Mouse (Mus musculus) embryonic facial prominence, embryonic 14.5 days (tissue): ENCODE results near the gene Klk1b1. TPM values are rescaled to one million over a fixed set of nuclear protein-coding genes. Genes with fewer than 3 reads are reported as not detected.
"Not testable (repeated sequence)": the region's sequence is repeated elsewhere in the genome, so short reads cannot be mapped to it uniquely, and the experiment has no call there.

Experiments used
- ATAC-seq: fragments of 200-750 bp; cut with Nextera tagmentation; 2 replicates; pipeline ENCODE4 v1.8.0; 2017; ENCODE audit warnings: low read depth, moderate number of reproducible peaks, moderate TSS enrichment
- DNase-seq: peaks from one replicate; pipeline ENCODE4 v3.0.0-alpha.2; 2015; ENCODE audit warnings: low spot score
- H3K27ac ChIP-seq: fragments of 300-500 bp; sonication (generic); replicated peaks from 2 replicates; pipeline ENCODE4 v1.5.1; 2014; ENCODE audit warnings: low read depth, mild to moderate bottlenecking, low read length, moderate library complexity
- H3K27me3 ChIP-seq: fragments of 300-500 bp; sonication (generic); replicated peaks from 2 replicates; pipeline ENCODE4 v1.6.1; 2014; ENCODE audit warnings: low read length; ENCODE audit not compliant: control insufficient read depth, insufficient read depth
- H3K36me3 ChIP-seq: fragments of 300-500 bp; sonication (generic); 2 replicates; pipeline ENCODE4 v1.6.1; 2014; ENCODE audit warnings: low read length, mixed read lengths; ENCODE audit not compliant: control insufficient read depth, insufficient read depth
- H3K4me1 ChIP-seq: fragments of 300-500 bp; sonication (generic); 2 replicates; pipeline ENCODE4 v1.6.1; 2014; ENCODE audit warnings: antibody characterized with exemption, low read length; ENCODE audit not compliant: control insufficient read depth, insufficient read depth
- H3K4me2 ChIP-seq: fragments of 300-500 bp; sonication (generic); 2 replicates; pipeline ENCODE4 v1.6.1; 2014; ENCODE audit warnings: low read depth, mild to moderate bottlenecking, low read length, moderate library complexity, mixed read lengths
- H3K4me3 ChIP-seq: fragments of 300-500 bp; sonication (generic); 2 replicates; pipeline ENCODE4 v1.5.1; 2014; ENCODE audit warnings: low read depth, mild to moderate bottlenecking, low read length
- H3K9ac ChIP-seq: fragments of 300-500 bp; sonication (generic); 2 replicates; pipeline ENCODE4 v1.6.1; 2014; ENCODE audit warnings: low read depth, mild to moderate bottlenecking, low read length, moderate library complexity, mixed read lengths
- H3K9me3 ChIP-seq: fragments of 300-500 bp; sonication (generic); 2 replicates; pipeline ENCODE4 v1.6.1; 2016; ENCODE audit warnings: low read length; ENCODE audit not compliant: control insufficient read depth
- WGBS: fragments of 180-500 bp; shearing (Covaris S2); extraction: QIAGEN DNeasy Blood & Tissue Kit; methylation state at CpG from one replicate; pipeline ENCODE4 v1.1.7; 2014; 5-methylcytosine and 5-hydroxymethylcytosine counted together
- polyA plus RNA-seq: library from polyadenylated mRNA; unstranded; fragments of >200 nt; fragmentation: Nextera tagmentation; extraction: Ambion mirVana; gene quantifications from 2 replicates; pipeline ENCODE4 v1.2.1, GENCODE M21; 2014

The Klk1b1 gene
- polyA plus RNA-seq, 1 experiment from 2014 or later: not detected

- no peak overlapping the region for H3K9ac ChIP-seq
- ATAC-seq (no peak), DNase-seq (no peak)
- no peaks in the 10 kb centered on the region for H3K9me3 ChIP-seq
- 46% methylated on average over 4 of the region's 4 CpGs for WGBS
- no peaks in the 10 kb centered on the region for H3K4me1 ChIP-seq
- no peaks in the 10 kb centered on the region for H3K27me3 ChIP-seq
- H3K4me3 ChIP-seq: no peak overlapping the region
- H3K36me3 ChIP-seq: no peaks in the 10 kb centered on the region
- no peak overlapping the region for H3K27ac ChIP-seq
- no peak overlapping the region for H3K4me2 ChIP-seq
Measured at GRCm38 (mm10) chr7:43932337-43932736, 34.2 kb upstream of the Klk1b1 start.

DNA sequence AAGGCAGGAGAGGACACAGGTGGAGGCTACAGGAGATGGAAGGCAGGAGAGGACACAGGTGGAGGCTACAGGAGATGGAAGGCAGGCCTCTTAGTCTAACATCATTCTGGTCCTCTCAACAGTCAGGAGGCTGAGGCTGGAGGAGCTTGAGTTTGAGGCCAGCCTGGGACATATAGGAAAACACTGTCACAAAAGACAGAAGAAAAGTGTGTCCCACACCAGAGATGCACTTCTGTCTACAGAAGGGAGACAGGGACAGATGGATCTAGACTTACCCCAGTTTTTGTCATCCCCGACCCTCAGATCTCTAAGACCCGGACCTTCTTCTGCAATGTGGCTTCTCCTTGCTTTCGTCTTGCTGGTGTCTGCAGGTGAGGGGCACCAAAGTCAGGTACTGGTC, 33.1 kb upstream of the Klk1b1 start, which contains the start of gene Klk15:
Gene Klk15 (plus strand): TSS at position 301 of the 400 bp plus-strand sequence.
- WGBS: 83% methylated on average over 3 of the region's 3 CpGs
- H3K36me3 ChIP-seq: no peaks in the 10 kb centered on the region
- H3K27me3 ChIP-seq: no peaks in the 10 kb centered on the region

GRCm38 (mm10) chr7:43934747-43935146, 31.8 kb upstream of the Klk1b1 start:
- no peak overlapping the region for H3K4me3 ChIP-seq
- no peaks in the 10 kb centered on the region for H3K9me3 ChIP-seq
- no peak overlapping the region for H3K9ac ChIP-seq
- H3K4me2 ChIP-seq: no peak overlapping the region
- ATAC-seq (no peak), DNase-seq (no peak)
- no peaks in the 10 kb centered on the region for H3K4me1 ChIP-seq
- no peaks in the 10 kb centered on the region for H3K27me3 ChIP-seq
- H3K27ac ChIP-seq: no peak overlapping the region
- 59% methylated on average over 3 of the region's 3 CpGs for WGBS
- H3K36me3 ChIP-seq: no peaks in the 10 kb centered on the region

More for the DNA sequence above, 33.1 kb upstream of the Klk1b1 start, which contains the start of gene Klk15:
- no peak for ATAC-seq
- no peaks in the 10 kb centered on the region for H3K9me3 ChIP-seq
- DNase-seq: no peak
- H3K4me2 ChIP-seq: no peak within 1 kb of the TSS
- H3K27ac ChIP-seq: no peak within 1 kb of the TSS
- no peak within 1 kb of the TSS for H3K9ac ChIP-seq
- no peak within 1 kb of the TSS for H3K4me3 ChIP-seq
- H3K4me1 ChIP-seq: no peaks in the 10 kb centered on the region

GRCm38 (mm10) chr7:43936551-43936950, 30.0 kb upstream of the Klk1b1 start:
- WGBS: 89% methylated on average over 14 of the region's 14 CpGs
- Histone ChIP-seq H3K9me3 (no peaks in the 10 kb centered on the region), H3K36me3 (no peaks in the 10 kb centered on the region), H3K9ac (no peak overlapping the region), H3K27me3 (no peaks in the 10 kb centered on the region), H3K4me1 (no peaks in the 10 kb centered on the region), H3K4me2 (no peak overlapping the region), H3K4me3 (no peak overlapping the region), H3K27ac (no peak overlapping the region)
- ATAC-seq: no peak
- DNase-seq: no peak

DNA sequence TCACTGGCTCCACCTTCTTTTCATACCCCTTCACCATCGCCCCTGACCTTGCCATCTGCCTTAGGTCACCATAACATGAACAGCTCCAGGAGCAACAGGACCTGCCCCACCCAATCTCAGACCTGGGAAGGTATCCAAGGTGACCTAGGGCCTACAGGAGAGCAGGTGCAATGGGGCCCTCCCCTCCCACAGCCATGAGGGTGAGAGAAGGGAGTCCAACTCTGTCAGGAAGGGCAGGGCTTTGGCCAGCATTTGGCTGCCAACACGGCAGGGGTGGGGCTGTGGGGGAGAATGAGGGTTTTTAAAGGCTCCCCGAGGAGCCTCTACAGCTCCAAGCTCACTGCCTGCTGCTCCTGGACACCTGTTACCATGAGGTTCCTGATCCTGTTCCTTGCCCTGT, 24.3 kb upstream of the Klk1b1 start:
- 73% methylated on average over 2 of the region's 3 CpGs for WGBS

DNA sequence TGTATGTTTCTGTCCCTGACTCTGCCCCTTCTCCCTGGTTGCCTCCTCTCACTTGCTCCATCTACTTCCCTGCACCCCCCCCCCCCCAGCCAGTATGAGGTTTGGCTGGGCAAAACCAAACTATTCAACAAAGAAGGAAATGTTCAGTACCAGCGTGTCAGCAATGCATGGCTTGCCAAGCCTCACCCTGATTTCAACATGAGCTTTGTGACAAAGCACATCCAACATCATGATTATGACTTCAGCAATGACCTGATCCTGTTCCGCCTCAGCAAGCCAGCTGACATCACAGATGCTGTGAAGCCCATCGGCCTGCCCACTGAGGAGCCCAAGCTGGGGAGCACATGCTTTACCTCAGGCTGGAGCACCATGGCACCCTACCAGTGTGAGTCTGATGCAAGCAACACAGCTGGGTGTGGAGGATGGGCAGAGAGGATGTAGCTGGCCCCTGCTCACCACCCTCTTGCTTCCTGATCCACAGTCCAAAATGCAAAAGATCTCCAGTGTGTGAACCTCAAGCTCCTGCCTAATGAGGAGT, 21.8 kb upstream of the Klk1b1 start:
- no peak overlapping the region for H3K27ac ChIP-seq
- H3K4me1 ChIP-seq: no peaks in the 10 kb centered on the region
- no peak overlapping the region for H3K4me3 ChIP-seq
- ATAC-seq (no peak), DNase-seq (no peak)
- no peaks in the 10 kb centered on the region for H3K9me3 ChIP-seq
- no peak overlapping the region for H3K9ac ChIP-seq
- H3K27me3 ChIP-seq: no peaks in the 10 kb centered on the region
- no peak overlapping the region for H3K4me2 ChIP-seq
- 83% methylated on average over 3 of the region's 3 CpGs for WGBS
- no peaks in the 10 kb centered on the region for H3K36me3 ChIP-seq

More for the DNA sequence above, 24.3 kb upstream of the Klk1b1 start:
- H3K9me3 ChIP-seq, H3K27ac ChIP-seq, H3K9ac ChIP-seq, DNase-seq, H3K36me3 ChIP-seq, H3K4me1 ChIP-seq, H3K27me3 ChIP-seq, H3K4me3 ChIP-seq, ATAC-seq, H3K4me2 ChIP-seq: not testable (repeated sequence)

GRCm38 (mm10) chr7:43950364-43950763, 16.2 kb upstream of the Klk1b1 start, which contains the start of gene Klk1b8:
TSS of gene Klk1b8 (plus strand) at chr7:43950664.
- no peaks in the 10 kb centered on the region for H3K9me3 ChIP-seq
- ATAC-seq (no peak), DNase-seq (no peak)
- no peaks in the 10 kb centered on the region for H3K36me3 ChIP-seq
- H3K4me2 ChIP-seq: no peak within 1 kb of the TSS
- H3K27me3 ChIP-seq: no peaks in the 10 kb centered on the region
- no peak within 1 kb of the TSS for H3K4me3 ChIP-seq
- whole genome bisulfite sequencing: 87% methylated on average over 2 of the region's 2 CpGs
- no peak within 1 kb of the TSS for H3K9ac ChIP-seq
- H3K4me1 ChIP-seq: no peaks in the 10 kb centered on the region
- H3K27ac ChIP-seq: no peak within 1 kb of the TSS

GRCm38 (mm10) chr7:43952703-43953102, 13.8 kb upstream of the Klk1b1 start:
- ATAC-seq: no peak

DNA sequence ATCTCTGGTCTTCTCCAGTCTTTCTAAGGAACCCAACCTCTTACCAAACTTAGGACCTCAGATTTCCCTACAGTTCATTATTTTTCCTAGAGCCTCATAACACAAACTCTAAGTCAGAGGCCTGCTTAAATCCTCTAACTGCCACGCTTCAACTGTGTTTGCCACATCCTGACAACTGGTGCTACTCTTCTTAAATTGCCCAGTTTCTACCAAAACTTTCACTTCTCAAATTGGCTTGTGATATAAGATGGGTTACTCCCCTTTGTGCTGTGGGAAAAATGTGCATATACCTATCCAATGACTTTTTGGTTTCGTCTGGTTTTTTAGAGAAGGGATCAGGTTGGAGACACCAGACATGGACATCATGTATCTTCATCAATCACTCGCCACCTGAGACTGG, 507 bp downstream of the Klk1b1 start:
- ATAC-seq (no peak), DNase-seq (no peak)
- no peak overlapping the region for H3K9ac ChIP-seq
- no peaks in the 10 kb centered on the region for H3K36me3 ChIP-seq
- H3K4me3 ChIP-seq: no peak overlapping the region
- H3K4me1 ChIP-seq: no peaks in the 10 kb centered on the region
- no peak overlapping the region for H3K27ac ChIP-seq
- H3K9me3 ChIP-seq: no peaks in the 10 kb centered on the region
- H3K27me3 ChIP-seq: no peaks in the 10 kb centered on the region
- 79% methylated on average over 3 of the region's 3 CpGs for WGBS
- no peak overlapping the region for H3K4me2 ChIP-seq

More at GRCm38 (mm10) chr7:43952703-43953102, 13.8 kb upstream of the Klk1b1 start:
- H3K4me1 ChIP-seq: no peaks in the 10 kb centered on the region
- H3K4me3 ChIP-seq: no peak overlapping the region
- H3K4me2 ChIP-seq: no peak overlapping the region
- 59% methylated on average over 4 of the region's 4 CpGs for WGBS
- no peak for DNase-seq
- H3K27me3 ChIP-seq: no peaks in the 10 kb centered on the region
- H3K9me3 ChIP-seq: no peaks in the 10 kb centered on the region
- no peak overlapping the region for H3K27ac ChIP-seq
- no peak overlapping the region for H3K9ac ChIP-seq
- no peaks in the 10 kb centered on the region for H3K36me3 ChIP-seq
